Mouse (Mus musculus) heart, postnatal 0 days (tissue): ENCODE results near the gene Mrpl24.

ENCODE experiments used
- CTCF ChIP-seq: IDR thresholded peaks from 2 replicates; pipeline ENCODE4 v1.5.1; 2016; ENCODE audit warnings: antibody characterized with exemption, control low read depth, low read depth
- EP300 ChIP-seq: IDR thresholded peaks from 2 replicates; pipeline ENCODE4 v1.6.1; 2016; ENCODE audit warnings: antibody characterized with exemption, low read depth

DNA sequence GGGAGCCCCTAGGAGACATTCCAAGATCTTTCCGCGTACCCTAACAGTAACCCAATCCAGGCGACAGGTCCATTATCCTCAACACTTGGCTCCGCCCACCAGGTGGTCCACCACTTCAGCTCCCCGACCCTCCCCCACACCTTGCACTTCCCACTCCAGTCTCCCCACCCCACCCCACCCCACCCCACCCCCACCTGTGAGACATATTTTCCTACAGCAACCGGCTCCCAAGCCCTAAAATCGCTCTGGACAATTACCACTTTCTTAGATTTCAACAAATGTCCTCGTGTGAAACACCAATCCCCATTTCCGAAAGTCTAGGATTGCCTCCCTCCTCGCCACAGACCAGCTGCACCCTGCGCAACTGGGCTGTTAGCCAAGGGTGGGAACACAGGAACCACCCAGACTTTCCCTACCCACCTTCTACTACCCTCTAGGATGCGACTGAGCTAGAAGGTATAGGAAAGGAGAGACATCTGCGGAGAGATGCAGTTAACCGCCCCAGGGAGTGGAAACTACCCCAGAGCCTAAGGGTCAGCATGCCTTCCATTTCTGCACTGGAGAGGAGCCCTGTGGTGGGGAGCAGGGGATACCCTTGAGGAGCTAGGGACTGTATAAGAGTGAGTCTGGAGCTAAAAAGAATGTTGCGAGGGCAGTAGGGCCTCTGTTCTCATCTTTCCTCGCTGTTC lies 30.1 kb downstream of the Mrpl24 start:
- TF ChIP-seq CTCF = no peak
- TF ChIP-seq EP300 = no peak
